ENCODE assay signal across 8 mouse cellular contexts in the genomic region with DNA sequence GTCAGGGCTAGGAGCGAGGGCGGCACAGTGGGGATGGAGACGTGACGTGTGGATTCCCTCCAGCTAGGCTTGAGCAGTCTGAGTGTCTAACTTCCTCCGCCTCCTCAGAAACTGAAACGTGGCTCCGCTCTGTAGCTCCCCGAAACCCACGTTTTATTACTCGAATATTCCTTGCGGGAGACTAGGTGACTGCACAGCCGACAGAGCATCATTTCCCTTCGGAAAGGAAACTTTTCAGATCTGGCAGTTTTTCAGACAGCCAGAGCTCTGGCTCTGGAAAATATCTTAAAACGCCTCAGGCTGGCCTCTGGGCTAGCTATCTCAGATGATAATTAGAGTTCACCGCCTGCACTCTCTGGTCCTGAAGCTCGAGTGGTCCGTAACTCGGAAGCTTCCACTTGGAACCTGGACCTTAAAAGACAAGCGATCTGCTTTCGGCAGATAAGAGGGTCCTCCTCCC. TPM values are rescaled to one million over a fixed set of nuclear protein-coding genes. Genes with fewer than 3 reads are reported as not detected.
DNase-seq lines count a peak whose midpoint lies in the region; ATAC-seq and TF ChIP-seq lines count a peak whose summit lies in the region.

No protein-coding gene starts in this region.

- H3K36me3 ChIP-seq in heart, embryonic 13.5 days = no peaks in the 10 kb centered on the region
- no peaks in the 10 kb centered on the region for H3K36me3 ChIP-seq in myocyte (ENCODE audit: control insufficient read depth, insufficient read depth)

- peak overlapping the region; percentile 58 for H3K9ac ChIP-seq in heart, embryonic 13.5 days

- peak overlapping the region; percentile 79 for H3K4me2 ChIP-seq in heart, embryonic 13.5 days
- H3K4me2 ChIP-seq in myocyte (ENCODE audit: low read depth) = peak overlapping the region; percentile 81

- intact Hi-C loops in left cerebral cortex, postnatal 14 days (cut with DNase I) = no loop called here

- peak; percentile 48 for TF ChIP-seq POLR2A in myocyte (IDR thresholded peaks at IDR 0.05; ENCODE audit: insufficient read length, low read depth)

- H3K9me3 ChIP-seq in heart, embryonic 13.5 days = no peaks in the 10 kb centered on the region

- peak; percentile 9 for DNase-seq in ovary, postnatal 10 days (ENCODE audit: low spot score)
- DNase-seq in ovary, postnatal 36 days (ENCODE audit: low spot score) = no peak
- DNase-seq in cerebellum, postnatal 14 days = peak; percentile 18 to 41
- peak; percentile 28 to 52 for DNase-seq in left cerebral cortex, postnatal 14 days (ENCODE audit: low spot score in 2 of 2)
- DNase-seq in natural killer cell, adult 2 months (ENCODE audit: low spot score in 2 of 2) = no peak
- no peak for DNase-seq in ovary, postnatal 14 days (ENCODE audit: low spot score)

- H3K4me3 ChIP-seq in heart, embryonic 13.5 days = peak overlapping the region; percentile 55
- peak overlapping the region; percentile 94 for H3K4me3 ChIP-seq in myocyte

- H3K27ac ChIP-seq in heart, embryonic 13.5 days (replicated peaks) = no peak overlapping the region

- ATAC-seq in heart, embryonic 13.5 days (ENCODE audit: extremely low read depth, insufficient number of reproducible peaks, low FRiP score, low TSS enrichment) = no peak

- peak overlapping the region; percentile 40 for H3ac ChIP-seq in myocyte (ENCODE audit: control insufficient read depth, insufficient read length)

- 1% methylated on average over 20 of the region's 20 CpGs for WGBS in heart, embryonic 13.5 days

- H3K27me3 ChIP-seq in heart, embryonic 13.5 days (replicated peaks) = peaks cover 48% of the 10 kb centered on the region
- H3K27me3 ChIP-seq in myocyte (ENCODE audit: control insufficient read depth, insufficient read depth, insufficient read length) = no peaks in the 10 kb centered on the region

- H3K4me1 ChIP-seq in heart, embryonic 13.5 days = peaks cover 14% of the 10 kb centered on the region

- H3K79me2 ChIP-seq in myocyte (ENCODE audit: control insufficient read depth, insufficient read depth) = peaks cover 55% of the 10 kb centered on the region

TF ChIP-seq in myocyte, 11 proteins besides CTCF, POLR2A, EP300 and RAD21:
- TF ChIP-seq USF1 (IDR thresholded peaks at IDR 0.05; ENCODE audit: low read depth) (no peak), TCF12 (IDR thresholded peaks at IDR 0.05; ENCODE audit: insufficient read depth, poor library complexity, severe bottlenecking) (no peak), CEBPB (IDR thresholded peaks at IDR 0.05; ENCODE audit: insufficient read depth, poor library complexity, severe bottlenecking) (no peak), MYOG (IDR thresholded peaks at IDR 0.05; ENCODE audit: control insufficient read depth in 1 of 3, insufficient read depth in 1 of 3, insufficient read length in 2 of 3, low read depth in 2 of 3) (no peak), E2F4 (IDR thresholded peaks at IDR 0.05; ENCODE audit: insufficient read depth) (no peak), SRF (IDR thresholded peaks at IDR 0.05; ENCODE audit: control insufficient read depth, insufficient read length, low read depth) (no peak), REST (IDR thresholded peaks at IDR 0.05; ENCODE audit: insufficient read depth, insufficient read length) (no peak), POLR2AphosphoS2 (IDR thresholded peaks at IDR 0.05; ENCODE audit: insufficient read length, low read depth) (no peak), MYOD1 (IDR thresholded peaks at IDR 0.05; ENCODE audit: control insufficient read depth in 1 of 3, insufficient read length in 2 of 3, low read depth in 2 of 3) (no peak), TCF3 (IDR thresholded peaks at IDR 0.05; ENCODE audit: insufficient read length, low read depth) (no peak), MAX (IDR thresholded peaks at IDR 0.05; ENCODE audit: low read depth) (no peak)
TF ChIP-seq in myocyte: peak in this region for 0.

RNA-seq across cellular contexts. Expression of a gene that starts 0.9 kb away (rescaled TPM):
- 7.3 and 7.6 TPM in 2 replicates for polyA plus RNA-seq in heart, embryonic 13.5 days (2015; fragmentation: Nextera tagmentation; extraction: Ambion mirVana)
- total RNA-seq in left cerebral cortex, postnatal 14 days (2021) = 10 to 100 TPM; 67.3 to 67.4 TPM
- polyA plus RNA-seq in myocyte (2012; fragmentation: generic; extraction: Trizol) = 84.2 TPM

RNA-seq across cellular contexts. Expression of a gene that starts 40.3 kb away (rescaled TPM):
- 2.2 and 2.4 TPM in 2 replicates for polyA plus RNA-seq in heart, embryonic 13.5 days (2015; fragmentation: Nextera tagmentation; extraction: Ambion mirVana)
- total RNA-seq in left cerebral cortex, postnatal 14 days (2021) = 1 to 10 TPM; 2.0 to 3.1 TPM
- 0.04 TPM for polyA plus RNA-seq in myocyte (2012; fragmentation: generic; extraction: Trizol)

Comparison
In these comparisons a context has a peak if more than half of its experiments do, and no peak if none do; other contexts are left out.
1. DNase-seq: peak in ovary, postnatal 10 days (single experiment), cerebellum, postnatal 14 days (2 of 2) and left cerebral cortex, postnatal 14 days (2 of 2); none in ovary, postnatal 36 days (single experiment), natural killer cell, adult 2 months (0 of 2) and ovary, postnatal 14 days (single experiment).